Mouse (Mus musculus) c-Kit-positive CD71-positive TER-119-negative erythroid progenitor cells, embryonic 14.5 days (primary cell): Measurements from ENCODE around the gene Tbata.

Experiments used
- DNase-seq: peaks from one replicate; pipeline ENCODE4 v3.0.0-alpha.2; 2013; ENCODE audit warnings: low read depth

Tbata gene

GRCm38 (mm10) chr10:61167333-61168096, 4.2 kb upstream of the Tbata start:
- no peak for DNase-seq

DNA sequence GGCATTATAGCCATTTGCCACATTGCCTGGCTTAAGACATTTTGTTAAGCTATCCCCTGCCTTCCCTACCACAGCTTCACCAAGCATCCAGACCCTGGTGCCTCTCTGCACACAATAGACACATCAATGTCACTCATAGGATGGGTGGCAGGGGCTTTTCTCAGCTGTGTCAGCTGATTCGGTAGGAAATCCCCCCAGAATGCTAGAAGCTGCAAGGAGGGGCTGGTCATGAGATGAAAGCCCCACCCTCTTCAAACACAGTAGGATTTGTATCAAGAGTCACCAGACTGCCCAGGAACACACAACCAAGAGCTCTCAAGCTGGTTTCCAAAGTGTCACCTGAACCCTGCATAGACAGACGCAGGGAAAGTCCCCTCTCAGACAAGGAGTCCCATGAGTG, 3.4 kb upstream of the Tbata start:
- no peak for DNase-seq

DNA sequence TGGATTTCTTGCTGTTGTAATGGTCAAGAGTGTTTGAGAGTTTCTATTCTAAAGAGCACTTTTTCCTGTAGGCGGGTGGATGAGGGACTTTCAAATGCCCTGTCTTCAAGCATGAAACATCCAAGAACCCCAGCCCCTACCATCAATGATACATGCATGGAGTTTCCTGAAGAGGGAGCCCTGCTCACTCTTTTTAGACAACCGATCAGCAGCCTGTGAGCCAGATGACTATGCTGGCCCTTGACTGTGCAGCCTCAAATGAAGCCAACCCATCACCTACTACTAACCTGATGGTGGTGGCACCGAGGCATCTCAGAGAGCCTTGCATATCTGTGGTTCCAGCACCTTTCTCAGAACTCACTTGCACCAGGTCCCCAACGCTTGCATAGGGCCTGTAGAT, 742 bp downstream of the Tbata start:
- DNase-seq: no peak

DNA sequence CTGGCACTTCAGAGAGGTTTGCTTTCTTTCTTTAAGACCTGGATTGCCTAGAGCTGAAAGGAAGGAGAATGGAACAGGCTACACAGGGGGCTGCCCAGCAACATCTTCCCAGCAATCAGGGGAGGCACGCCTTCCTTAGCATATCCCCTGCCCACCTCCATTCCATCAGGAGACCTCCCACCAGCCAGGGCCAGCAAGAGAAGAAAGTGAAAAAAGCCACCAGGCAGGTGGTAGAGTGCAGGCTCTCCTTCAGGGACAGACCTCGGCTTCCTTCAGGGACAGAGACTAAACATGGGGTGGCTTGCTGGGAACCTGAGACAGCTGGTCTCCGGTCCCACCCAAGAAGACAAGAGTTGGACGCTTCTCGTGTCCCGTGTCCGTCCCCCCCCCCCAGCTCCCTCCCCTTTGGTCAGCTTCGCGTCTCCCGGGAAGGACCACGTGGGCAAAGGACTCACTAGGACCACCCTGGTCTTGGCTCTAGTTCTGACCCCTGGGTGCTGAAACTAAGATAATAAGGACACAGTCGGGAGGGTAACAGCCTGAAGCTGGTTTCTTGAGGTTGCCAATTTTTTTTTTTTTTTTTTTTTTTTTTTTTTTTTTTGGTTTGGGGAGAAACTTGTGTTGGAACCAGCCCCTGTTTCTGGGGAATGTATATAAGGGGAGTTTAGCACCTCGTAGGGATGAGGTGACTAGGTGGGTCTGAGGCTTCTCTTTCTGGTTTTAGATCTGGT, 3.1 kb downstream of the Tbata start:
- no peak for DNase-seq

DNA sequence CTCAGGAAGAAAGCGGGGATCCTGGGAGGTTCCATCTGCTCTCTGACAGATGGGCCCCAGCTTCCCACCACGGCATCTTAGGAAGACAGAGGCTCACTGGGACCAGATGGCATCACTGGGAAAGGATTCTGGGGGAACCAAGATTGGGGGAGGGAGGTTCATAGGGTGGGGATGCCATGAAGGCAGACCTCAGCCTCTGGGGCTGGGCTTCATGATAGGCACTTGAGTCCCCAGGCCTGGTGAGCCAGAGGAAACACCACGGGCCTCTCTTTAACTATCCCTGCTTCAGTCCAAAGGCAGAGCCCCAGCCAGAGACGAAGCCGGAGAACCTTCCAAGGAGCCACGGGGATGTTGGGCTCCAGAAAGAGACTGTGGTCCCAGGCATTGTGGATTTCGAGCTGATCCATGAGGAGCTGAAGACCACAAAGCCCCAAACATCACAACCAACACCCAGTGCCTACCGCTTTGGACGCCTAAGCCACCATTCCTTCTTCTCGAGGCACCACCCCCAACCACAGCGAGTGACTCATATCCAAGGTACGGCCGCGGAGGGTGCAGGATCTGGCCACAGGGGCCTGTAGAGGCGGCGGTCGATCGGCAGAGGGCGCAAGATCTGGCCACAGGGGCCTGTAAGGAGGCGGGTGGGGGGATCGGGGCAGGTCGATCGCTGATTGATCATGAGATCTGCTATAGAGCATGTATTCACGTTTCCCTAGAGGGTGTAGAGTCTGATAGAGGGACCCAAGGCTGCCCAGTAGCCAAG, 3.9 kb downstream of the Tbata start:
- no peak for DNase-seq

- DNase-seq: no peak
These were observed 4.6 kb downstream of the Tbata start for GRCm38 (mm10) chr10:61176221-61176790.

- no peak for DNase-seq
These were observed 6.0 kb downstream of the Tbata start for GRCm38 (mm10) chr10:61177751-61178150.

DNA sequence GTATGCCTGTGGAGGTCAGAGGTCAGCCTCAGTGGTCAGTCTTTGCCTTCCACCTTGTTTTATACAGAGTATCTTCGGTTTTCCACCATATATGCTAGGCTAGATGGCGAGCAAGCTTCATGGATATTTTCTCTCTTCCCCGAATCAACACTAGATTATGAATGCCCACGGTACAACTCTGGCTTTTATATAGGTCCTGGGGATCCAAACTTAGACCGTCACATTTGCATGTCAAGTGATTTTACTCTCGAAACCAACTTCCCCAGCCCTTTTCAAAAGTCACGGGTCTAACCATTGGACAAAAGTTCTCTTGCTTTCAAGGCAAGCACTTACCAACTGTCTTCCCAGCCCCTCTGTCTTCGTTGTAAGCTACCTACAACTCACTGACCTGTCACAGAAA, 6.9 kb downstream of the Tbata start:
- DNase-seq: no peak

- no peak for DNase-seq
These were observed 8.2 kb downstream of the Tbata start for GRCm38 (mm10) chr10:61179927-61180326.

DNA sequence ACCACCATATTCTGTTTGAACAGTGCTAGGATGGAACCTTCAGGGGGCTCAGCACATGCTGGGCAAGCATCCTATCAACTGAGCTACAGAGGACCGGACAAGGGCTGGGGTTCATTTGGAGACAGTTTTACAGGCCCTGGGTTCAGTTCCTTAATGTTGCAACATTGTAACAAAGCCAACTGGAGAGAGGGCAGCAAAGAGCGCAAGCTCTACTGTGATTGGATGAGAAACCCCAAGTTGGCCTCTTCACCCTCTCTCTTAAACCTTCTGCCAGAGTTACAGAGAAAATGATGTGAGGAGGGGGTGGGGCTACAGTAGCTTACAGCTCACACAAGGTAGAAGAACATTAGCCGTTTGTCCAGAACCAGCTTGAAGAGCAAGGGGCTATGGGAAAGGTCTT, 15.2 kb downstream of the Tbata start:
- DNase-seq: no peak

DNA sequence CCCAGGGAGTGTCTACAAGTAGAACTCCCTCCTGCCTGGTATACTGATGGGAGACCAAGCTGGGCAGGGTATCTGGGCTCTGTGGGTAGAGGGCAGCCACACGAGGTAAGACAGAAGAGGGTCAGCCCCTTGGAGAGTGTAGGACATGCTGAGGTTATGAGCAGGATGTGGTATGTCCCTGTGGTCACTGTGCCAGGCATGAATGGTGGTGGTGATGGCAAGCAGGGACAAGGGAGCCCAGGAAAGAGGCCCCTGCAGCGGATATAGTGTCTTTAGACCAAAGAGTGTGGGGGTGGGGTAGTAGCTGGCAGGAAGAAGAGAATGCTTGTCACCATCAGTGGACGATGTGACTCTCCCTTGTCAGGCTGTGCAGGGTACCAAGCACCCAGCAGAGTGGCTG, 16.3 kb downstream of the Tbata start:
- DNase-seq: no peak

DNA sequence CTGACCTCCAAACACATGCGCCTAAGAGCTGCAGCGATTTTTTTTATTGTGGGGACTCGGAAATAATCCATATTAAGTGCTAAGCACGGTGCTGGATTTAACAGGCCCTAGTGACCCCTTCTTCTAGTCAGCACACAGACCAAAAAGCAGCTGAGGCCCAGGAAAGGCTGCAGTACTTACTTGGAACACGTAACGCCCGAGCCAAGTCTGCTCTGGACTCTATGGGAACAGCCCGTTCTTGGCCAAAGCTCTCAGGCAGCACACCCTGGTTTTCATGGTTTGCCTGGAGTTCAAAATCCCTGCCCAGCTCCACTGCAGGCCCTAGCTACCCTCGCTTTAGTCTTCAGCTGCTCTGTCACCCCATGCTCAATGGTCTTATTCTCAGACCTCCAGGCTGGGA, 22.9 kb downstream of the Tbata start:
- no peak for DNase-seq

- no peak for DNase-seq
These were observed 23.5 kb downstream of the Tbata start for GRCm38 (mm10) chr10:61195216-61195615.

DNA sequence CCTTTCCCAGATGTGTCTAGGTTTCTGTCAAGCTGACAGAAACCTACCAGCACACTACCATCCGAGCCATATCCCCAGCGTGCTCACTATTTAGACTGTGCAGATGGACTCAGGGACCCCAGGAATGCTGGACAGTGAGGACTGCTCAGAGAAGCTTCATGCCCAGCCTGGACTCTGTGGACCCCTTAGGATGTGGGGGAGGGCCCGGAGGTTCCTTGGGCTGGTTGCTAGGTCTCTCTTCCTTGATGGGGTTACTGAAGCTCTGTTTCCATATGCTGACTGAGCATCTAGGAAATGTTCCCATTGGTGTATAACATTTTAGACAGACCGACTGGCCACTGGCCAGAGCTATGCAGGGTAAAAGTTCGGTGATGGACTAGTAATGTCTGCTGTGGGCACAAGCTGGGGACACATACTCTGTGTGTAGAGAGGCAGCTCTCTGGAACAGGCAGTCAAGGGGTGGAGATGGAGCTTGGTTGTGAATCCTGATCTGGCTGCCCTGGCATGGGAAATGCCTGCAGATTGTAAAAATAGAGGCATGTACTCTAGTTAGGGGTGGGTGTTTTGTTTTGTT, 24.1 kb downstream of the Tbata start:
- DNase-seq: no peak

DNA sequence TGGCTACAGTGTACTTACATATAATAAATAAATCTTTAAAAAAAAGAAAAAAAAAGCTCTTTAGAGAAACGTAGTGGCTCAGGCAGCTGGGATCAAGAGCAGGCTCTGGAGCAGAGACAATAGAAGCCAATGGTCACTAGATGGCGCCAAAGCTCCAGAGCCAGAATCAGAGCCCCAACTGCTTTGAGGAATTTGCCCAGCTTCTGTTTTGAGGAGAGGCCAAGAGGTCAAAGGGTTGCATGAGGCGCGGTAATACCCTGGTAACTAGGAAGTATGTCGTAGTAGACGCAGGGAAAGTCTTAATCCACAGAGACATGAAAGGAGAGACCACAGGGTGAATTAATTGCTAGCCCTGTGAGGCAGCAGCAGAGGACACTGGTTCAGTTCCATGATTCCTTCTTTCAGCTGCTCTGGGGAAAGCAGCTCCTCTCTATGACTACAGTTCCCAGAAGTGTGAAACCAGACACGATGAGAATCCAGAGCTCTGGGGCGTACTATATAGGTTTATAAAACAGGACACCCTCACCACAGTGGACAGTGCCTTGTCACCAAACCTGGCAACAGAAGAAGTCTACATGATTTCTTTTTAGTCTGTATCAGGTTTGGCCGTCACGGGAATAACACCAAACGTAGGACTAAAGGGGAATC, 27.9 kb downstream of the Tbata start:
- DNase-seq: peak; percentile 34

GRCm38 (mm10) chr10:61200232-61200820, 28.6 kb downstream of the Tbata start:
- no peak for DNase-seq

DNA sequence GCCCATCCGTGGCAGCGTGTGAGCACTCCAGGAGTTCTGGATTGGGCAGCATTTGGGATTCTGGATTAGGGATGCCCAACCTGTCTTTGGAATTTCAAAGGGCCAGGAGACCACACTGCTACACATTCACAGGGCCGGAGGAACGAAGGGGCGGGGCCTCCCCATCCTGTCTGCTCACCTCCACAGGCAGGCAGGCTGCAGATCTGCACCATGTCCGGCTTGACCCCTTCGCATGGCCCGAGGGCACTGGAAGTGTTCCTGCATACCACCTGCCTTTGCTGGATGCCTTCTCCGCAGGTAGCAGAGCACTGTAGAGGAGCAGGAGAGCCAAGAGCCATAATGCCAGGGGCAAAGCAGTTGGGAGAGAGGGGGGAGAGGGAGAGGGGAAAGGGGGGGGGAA, 29.2 kb downstream of the Tbata start:
- DNase-seq: no peak

DNA sequence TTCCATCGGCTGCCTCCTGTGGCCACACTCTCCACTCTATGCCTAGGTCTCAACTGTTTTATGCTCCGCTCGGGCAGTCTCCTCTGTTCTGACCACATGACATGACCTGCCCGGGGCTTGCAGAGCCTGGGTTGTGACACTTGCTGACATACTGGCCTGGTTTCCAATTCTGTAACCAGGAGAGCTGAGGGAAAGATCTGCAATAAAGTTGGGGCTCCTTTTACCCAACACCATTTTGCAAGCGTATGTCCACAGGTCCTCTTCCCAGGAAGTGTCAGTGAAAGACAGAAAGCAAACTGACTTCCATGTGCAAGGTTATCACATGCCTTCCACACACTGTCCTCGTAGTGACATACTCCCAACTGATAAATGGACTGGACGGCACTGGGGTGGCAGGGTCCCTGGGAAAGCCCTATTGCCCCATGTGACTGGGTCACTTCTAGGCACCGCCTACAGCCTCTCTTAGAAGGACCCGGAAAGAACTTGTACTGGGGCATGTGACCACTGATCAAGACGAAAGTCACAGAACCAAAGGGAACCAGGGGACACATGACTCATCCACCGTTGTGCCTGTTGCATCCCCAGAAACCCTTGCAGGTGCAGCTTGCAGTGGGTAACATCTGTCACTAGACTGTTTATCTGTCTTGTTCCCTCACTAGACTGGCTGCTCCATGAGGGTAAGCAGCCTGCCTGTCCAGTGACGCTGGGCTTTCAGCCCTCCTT, 30.0 kb downstream of the Tbata start:
- no peak for DNase-seq

GRCm38 (mm10) chr10:61203930-61204329, 32.2 kb downstream of the Tbata start:
- DNase-seq: no peak

DNA sequence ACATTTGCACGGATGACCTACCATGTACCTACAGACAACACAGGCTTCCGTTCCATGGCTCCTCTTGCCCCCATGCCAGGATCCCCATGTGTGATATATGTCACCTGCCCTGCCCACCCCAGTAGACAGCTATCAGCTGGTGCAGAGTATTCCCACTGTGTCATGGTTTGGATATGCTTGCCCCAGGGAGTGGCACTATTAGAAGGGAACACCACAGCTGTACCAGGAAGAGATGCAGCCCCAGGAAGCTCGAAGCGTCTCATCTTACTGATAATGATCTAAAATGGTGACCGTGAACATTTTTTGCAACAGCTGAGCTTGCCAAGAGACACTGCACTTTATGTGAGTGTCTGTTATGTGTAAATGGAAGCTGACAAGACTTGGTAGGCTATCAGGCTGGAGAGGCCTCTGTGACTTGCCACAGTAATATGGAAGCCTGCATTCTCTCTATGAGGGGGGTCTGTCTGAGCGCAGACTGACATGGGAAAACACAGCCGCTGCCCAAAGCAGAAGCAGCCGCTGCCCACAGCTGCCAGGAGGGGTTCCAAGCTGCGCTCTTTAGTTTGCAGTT, 36.4 kb downstream of the Tbata start:
- no peak for DNase-seq
